Mouse (Mus musculus) MEL (cell line): ENCODE measurements around the gene Ptpn11.

Source experiments
- CTCF ChIP-seq, 3 experiments: IDR thresholded peaks in 2 of 3; conservative IDR thresholded peaks in 1 of 3; 2 replicates each; pipeline ENCODE4 v1.5.1; 2011 to 2012; ENCODE audit warnings: low read length in 3 of 3, low read depth in 2 of 3, mild to moderate bottlenecking in 2 of 3, improper control_type of control experiment in 1 of 3, inconsistent platforms in 1 of 3, mixed read lengths in 1 of 3, moderate library complexity in 1 of 3; ENCODE audit not compliant: control insufficient read depth in 1 of 3, insufficient read depth in 1 of 3, poor library complexity in 1 of 3, severe bottlenecking in 1 of 3
- EP300 ChIP-seq, 2 experiments: IDR thresholded peaks; 2 replicates each; pipeline ENCODE4 v1.6.1; 2011; ENCODE audit warnings: improper control_type of control experiment in 2 of 2, low read length in 2 of 2, low read depth in 1 of 2, mild to moderate bottlenecking in 1 of 2
- ETS1 ChIP-seq: IDR thresholded peaks from 2 replicates; pipeline ENCODE4 v1.6.1; 2012; ENCODE audit warnings: low read depth, mild to moderate bottlenecking, inconsistent platforms, low read length, improper control_type of control experiment, moderate library complexity
- GATA1 ChIP-seq: IDR thresholded peaks from 2 replicates; pipeline ENCODE4 v1.6.1; 2011; ENCODE audit warnings: low read depth, low read length, improper control_type of control experiment
- KAT2A ChIP-seq: conservative IDR thresholded peaks from 2 replicates; pipeline ENCODE4 v1.6.1; 2012; ENCODE audit warnings: low read depth, low read length, improper control_type of control experiment, inconsistent platforms
- MAZ ChIP-seq: IDR thresholded peaks from 2 replicates; pipeline ENCODE4 v1.6.1; 2012; ENCODE audit warnings: low read depth, mild to moderate bottlenecking, inconsistent platforms, low read length, improper control_type of control experiment
- POLR2A ChIP-seq, 2 experiments: IDR thresholded peaks; 2 replicates each; pipeline ENCODE4 v1.6.1; 2011 to 2012; ENCODE audit warnings: low read length in 2 of 2, mild to moderate bottlenecking in 2 of 2, control low read depth in 1 of 2, improper control_type of control experiment in 1 of 2, low read depth in 1 of 2, moderate library complexity in 1 of 2; ENCODE audit not compliant: control insufficient read depth in 1 of 2, insufficient read depth in 1 of 2, poor library complexity in 1 of 2
- RAD21 ChIP-seq: IDR thresholded peaks from 2 replicates; pipeline ENCODE4 v1.6.1; 2011; ENCODE audit warnings: mild to moderate bottlenecking, low read depth, low read length, improper control_type of control experiment
- TCF12 ChIP-seq: IDR thresholded peaks from 2 replicates; pipeline ENCODE4 v1.6.1; 2014; ENCODE audit warnings: low read depth, mild to moderate bottlenecking, inconsistent platforms, low read length, improper control_type of control experiment, moderate library complexity
- ZC3H11A ChIP-seq: IDR thresholded peaks from 2 replicates; pipeline ENCODE4 v1.6.1; 2012; ENCODE audit warnings: low read depth, mild to moderate bottlenecking, inconsistent platforms, low read length, improper control_type of control experiment
- ZKSCAN1 ChIP-seq: IDR thresholded peaks from 2 replicates; pipeline ENCODE4 v1.6.1; 2012; ENCODE audit warnings: low read depth, mild to moderate bottlenecking, inconsistent platforms, low read length, improper control_type of control experiment, moderate library complexity

DNA sequence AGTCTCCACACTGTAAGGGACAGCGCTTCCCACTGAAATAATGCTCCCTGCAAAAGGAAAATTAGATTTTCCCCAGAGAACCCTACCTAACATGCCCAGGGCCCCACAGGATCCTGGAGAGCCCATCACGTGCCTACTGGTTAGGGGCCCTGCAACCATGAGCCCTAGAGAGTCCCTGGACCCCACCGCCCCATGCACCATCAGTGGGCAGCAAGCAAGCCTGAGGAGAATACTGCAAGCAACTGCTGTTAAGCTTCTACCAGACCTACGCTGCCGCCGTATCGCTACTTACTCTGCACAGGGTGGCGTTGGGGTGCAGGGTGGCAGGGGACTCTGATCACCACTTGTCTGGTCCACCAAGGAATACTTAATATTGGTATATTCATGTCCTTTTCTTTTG is 54.1 kb downstream of the Ptpn11 start:
- no peak for TF ChIP-seq POLR2A (IDR thresholded peaks at IDR 0.05; ENCODE audit: control insufficient read depth in 1 of 2, insufficient read depth in 1 of 2, low read depth in 1 of 2, low read length in 2 of 2, poor library complexity in 1 of 2)
- no peak for TF ChIP-seq MAZ
- TF ChIP-seq CTCF (IDR thresholded peaks at IDR 0.05 in 2 of 3, conservative IDR thresholded peaks at IDR 0.05 in 1 of 3; ENCODE audit: control insufficient read depth in 1 of 3, insufficient read depth in 1 of 3, low read depth in 2 of 3, low read length in 3 of 3, poor library complexity in 1 of 3, severe bottlenecking in 1 of 3) = no peak
- TF ChIP-seq ZKSCAN1 = no peak
- no peak for TF ChIP-seq GATA1
- no peak for TF ChIP-seq TCF12
- TF ChIP-seq ZC3H11A = no peak
- TF ChIP-seq EP300 (IDR thresholded peaks at IDR 0.05; ENCODE audit: low read depth in 1 of 2, low read length in 2 of 2) = no peak
- no peak for TF ChIP-seq RAD21
- no peak for TF ChIP-seq KAT2A
- no peak for TF ChIP-seq ETS1
